Mouse (Mus musculus) monocyte, adult 5-6 weeks (primary cell): ENCODE measurements around the gene Ccr8. TPM values are rescaled to one million over a fixed set of nuclear protein-coding genes. Genes with fewer than 3 reads are reported as not detected.
"Not testable (repeated sequence)": the region's sequence is repeated elsewhere in the genome, so short reads cannot be mapped to it uniquely, and the experiment has no call there.

Experiments
- ATAC-seq: fragments of 153-309, 156-312 bp; replicated peaks from 2 replicates; pipeline ENCODE4 v1.8.0; 2017; ENCODE audit warnings: mild to moderate bottlenecking; ENCODE audit not compliant: low TSS enrichment, insufficient number of reproducible peaks, severe bottlenecking, poor library complexity, low FRiP score
- total RNA-seq: library from RNA; stranded (forward); fragments of 200-1000, 200-491, 200-594 nt; gene quantifications from 3 replicates; pipeline ENCODE4 v1.2.3, GENCODE M21; 2017

Gene Ccr8
- total RNA-seq, 1 experiment from 2014 or later: not detected

GRCm38 (mm10) chr9:120083158-120083894 is 8.6 kb upstream of the Ccr8 start:
- ATAC-seq: peak; percentile 88

DNA sequence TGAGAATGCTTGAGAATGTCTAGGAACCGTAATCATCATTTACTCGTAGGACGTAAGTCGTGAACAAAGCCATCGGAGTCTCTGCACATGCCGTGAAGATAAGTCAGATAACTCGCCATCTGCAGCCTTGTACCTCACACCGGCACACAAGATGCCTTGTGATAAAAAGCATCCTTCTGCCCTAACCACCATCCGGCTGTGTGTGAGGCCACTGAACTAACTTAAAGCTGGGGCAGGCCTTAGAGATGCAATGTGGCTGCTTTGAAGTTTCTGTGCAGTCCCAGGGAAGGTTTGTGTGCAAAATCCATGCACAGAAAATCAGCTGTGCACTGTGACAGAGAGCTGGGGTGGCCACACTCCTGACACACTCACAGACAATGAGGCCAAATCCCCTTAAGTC is 7.5 kb upstream of the Ccr8 start:
- ATAC-seq: no peak

- no peak for ATAC-seq
Measured at GRCm38 (mm10) chr9:120089125-120089524, 2.8 kb upstream of the Ccr8 start.

GRCm38 (mm10) chr9:120091086-120091485 is 828 bp upstream of the Ccr8 start:
- ATAC-seq: no peak

DNA sequence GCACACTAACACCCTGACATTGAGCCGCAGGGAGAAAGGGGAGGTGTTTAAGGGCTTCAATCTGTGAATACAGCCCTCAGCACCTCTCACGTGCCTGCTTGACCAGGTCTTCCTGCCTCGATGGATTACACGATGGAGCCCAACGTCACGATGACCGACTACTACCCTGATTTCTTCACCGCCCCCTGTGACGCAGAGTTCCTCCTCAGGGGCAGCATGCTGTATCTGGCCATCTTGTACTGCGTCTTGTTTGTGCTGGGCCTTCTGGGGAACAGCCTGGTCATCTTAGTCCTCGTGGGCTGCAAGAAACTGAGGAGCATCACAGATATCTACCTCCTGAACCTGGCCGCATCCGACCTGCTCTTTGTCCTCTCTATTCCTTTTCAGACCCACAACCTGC is 1.8 kb downstream of the Ccr8 start:
- ATAC-seq: no peak

- no peak for ATAC-seq
Measured at GRCm38 (mm10) chr9:120095886-120096285, 4.0 kb downstream of the Ccr8 start.

DNA sequence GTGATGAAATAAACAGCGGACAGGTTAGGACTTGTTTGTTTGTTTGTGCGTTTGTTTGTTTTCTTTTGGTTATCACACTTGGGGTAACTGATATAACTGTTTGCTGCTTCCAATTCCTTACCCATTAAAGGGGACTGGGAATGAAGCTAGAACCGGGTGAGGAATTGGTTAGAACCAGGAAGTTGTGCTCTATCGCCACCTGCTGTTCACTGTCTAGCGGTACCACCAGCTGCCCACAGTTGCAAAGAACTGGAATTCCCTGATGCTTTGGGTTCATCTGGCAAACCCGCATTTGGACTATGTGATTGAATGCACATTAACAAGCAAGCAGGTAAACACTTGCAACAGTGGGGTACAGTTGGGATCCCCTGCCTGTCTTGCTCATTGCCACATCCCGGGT is 6.8 kb downstream of the Ccr8 start:
- ATAC-seq: peak; percentile 77

DNA sequence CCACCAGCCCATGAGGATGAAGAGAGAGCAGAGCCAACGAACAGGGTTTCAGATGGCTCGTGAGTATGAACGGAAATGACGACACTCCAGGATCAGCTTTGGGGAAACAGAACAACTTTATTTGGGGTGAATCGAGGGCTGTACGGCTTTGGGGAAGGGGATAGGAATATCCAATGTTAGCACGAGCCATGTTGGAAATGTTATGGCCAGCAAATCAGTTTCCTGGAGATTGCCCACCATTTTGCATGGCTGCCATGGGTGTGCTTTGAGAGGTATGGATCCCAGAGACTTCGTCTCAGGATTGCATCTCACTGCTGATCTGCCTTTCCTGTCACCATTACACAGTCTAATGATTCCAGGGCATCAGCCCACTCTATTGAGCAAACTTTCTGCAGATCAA is 7.4 kb downstream of the Ccr8 start:
- no peak for ATAC-seq

- peak; percentile 79; the same call in 1 of the 2 replicates for ATAC-seq
Measured at GRCm38 (mm10) chr9:120101165-120101564, 9.3 kb downstream of the Ccr8 start.

- not testable (repeated sequence) for ATAC-seq
Measured at GRCm38 (mm10) chr9:120108953-120109352, 17.0 kb downstream of the Ccr8 start.

DNA sequence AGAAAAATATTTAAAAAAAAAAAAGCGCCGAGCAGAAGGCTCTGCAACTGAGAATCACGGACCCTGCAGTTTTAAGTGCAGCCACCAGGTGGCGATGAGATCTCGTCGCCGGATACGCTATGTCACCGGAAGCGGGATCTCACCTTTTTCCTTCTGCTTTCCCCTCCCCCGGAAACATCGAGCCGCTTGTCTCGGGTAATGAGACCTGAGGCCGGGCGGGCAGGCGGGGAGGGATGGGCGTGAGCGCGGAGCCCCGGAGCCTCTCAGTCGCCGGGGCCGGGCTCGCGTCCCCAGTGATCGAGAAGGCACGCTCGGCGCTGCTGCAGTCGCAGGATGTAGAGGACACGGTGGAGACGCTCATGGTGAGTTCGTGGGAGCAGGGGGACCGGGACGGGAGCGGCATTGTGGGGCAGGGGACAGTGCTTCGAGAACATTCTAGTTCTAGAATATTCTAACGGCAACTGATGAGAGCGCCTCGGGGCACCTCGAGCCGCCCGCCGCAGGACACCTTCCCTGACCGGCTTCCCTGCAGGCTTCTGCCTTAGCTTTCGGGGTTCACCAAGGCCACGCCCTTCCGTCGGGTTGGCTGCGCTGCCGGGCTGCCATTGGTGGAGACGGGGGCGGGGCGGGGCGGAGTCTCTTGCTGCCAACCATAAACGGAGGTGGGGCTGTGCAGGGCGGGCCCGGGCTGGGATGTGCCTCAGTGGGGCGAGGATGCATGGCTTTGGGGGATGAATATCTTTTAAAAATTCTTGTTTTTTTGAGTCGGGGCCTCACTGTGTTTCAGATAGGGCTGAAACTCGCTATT is 18.5 kb downstream of the Ccr8 start, which contains the start of gene Slc25a38:
TSS of gene Slc25a38 (plus strand) at position 164 of the 808 bp plus-strand sequence.
- ATAC-seq: peak; percentile 91

DNA sequence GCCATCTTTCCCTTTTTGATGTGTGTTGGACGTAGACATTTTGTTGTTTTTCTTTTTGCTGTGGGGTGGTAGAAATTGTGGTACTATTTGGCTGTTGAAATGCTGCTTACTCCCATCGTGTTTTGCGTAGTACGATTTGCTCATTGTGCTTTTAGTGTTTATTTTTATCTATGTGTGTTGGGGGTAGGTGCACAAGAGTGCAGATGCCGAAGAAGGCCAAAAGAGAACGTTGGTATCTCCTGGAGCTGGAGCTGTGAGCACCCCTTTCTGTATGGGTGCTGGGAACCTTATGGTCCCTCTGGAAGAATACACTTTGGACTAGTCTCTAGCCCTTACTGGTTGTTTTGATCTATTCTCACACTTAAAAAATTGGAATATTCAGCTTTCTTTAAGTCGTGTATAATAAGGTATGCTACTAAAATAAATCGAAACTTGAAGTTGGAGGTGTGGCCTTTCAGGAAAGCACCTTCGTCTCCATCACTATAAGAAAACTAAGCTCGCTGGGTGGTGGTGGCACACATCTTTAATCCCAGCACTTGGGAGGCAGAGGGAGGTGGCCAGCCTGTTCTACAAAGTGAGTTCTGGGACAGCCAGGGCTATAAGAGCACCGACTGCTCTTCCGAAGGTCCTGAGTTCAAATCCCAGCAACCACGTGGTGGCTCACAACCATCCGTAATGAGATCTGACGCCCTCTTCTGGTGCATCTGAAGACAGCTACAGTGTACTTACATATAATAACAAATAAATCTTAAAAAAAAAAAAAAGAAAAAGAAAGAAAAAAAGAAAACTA is 19.4 kb downstream of the Ccr8 start:
- ATAC-seq: no peak

DNA sequence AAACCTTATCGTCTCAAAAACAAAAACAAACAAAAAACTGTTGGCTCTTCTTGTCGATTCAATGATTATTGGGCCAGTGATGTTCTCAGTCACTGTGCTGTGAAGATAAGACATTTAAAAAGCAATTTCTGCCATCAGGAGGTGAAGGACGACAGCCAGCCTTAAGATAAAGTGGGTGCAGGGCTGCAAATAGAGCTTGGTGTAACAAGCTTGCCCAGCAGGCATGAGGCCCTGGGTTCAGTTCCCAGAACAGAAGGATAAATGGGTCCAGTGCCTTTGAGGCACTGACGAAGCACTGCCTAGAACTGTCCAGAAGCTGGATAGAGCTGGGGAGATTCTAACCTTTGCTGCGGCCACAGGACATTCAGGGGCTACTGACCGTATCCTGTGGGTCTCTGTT is 20.6 kb downstream of the Ccr8 start:
- ATAC-seq: no peak

GRCm38 (mm10) chr9:120113456-120113855 is 21.5 kb downstream of the Ccr8 start:
- no peak for ATAC-seq

DNA sequence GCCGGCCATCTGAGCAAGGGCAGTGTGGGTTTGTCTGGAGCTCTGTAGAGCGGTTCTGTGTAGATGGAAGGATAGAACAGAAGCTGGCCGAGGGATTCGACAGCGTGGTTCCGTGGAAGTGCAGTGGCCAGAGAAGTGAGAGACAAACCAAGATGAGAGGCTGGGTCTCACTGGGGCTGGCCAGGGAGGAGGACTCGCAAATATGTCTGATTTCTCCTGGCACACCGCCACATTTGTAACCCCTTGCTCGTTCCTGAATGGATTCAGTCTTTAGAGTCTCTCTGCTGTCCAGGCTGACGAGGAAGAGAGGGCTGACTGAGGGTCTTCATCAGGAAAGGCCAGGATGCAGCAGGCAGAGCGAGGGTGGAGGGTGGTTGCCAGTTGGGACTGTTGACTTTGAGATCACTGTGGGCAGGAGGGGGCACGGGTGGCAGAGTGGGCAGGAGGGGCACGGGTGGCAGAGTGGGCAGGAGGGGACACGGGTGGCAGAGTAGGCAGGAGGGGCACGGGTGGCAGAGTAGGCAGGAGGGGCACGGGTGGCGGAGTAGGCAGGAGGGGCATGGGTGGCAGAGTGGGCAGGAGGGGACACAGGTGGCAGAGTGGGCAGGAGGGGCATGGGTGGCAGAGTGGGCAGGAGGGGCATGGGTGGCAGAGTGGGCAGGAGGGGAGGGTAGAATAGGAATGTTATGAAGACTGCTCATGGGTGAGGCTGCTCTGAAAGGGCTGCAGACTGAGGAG is 22.3 kb downstream of the Ccr8 start:
- no peak for ATAC-seq

- no peak for ATAC-seq
Measured at GRCm38 (mm10) chr9:120114789-120115151, 22.9 kb downstream of the Ccr8 start.

DNA sequence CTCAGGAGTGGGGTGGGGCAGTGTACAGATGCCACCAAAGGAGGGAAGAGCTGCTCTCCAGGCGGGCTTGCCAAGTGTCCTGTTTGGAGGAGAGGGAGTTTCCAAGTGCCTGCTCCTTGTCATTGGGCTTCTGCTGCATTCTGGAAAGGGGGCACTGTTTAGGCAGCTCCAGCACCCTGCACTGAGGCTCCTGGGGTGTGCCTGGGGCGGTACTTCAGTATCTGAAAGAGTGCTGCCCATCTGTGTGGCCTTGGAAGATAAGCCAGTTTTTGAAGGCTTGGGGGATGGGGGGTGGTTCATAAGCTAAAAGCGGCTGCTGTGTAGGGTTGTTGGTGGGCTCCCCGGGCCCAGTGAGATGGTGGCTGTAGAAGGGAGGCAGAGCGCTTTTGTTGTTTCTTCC is 23.7 kb downstream of the Ccr8 start:
- no peak for ATAC-seq

DNA sequence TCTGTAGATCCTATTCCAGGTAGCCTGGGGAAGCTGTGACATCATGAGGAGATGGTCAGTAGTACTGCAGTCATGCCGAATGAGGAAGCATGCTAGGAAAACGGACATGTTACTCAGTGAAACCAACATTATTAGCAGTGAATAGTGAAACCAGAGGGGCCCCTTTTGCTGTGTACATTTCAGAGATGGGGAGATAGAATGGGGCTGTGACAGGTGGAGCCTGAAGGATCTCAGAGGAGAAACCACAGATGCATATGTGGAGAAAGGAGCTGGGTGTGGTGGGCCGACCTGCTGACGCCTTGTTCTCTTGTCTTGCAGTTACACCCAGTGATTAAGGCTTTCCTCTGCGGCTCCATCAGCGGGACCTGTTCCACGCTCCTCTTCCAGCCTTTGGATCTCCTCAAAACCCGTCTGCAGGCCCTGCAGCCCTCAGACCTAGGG is 24.3 kb downstream of the Ccr8 start:
- peak; percentile 73 for ATAC-seq

GRCm38 (mm10) chr9:120118212-120118611 is 26.3 kb downstream of the Ccr8 start:
- ATAC-seq: peak; percentile 61
